Mouse (Mus musculus): ENCODE results near the gene Lgi2.

Lgi2 gene

DNA sequence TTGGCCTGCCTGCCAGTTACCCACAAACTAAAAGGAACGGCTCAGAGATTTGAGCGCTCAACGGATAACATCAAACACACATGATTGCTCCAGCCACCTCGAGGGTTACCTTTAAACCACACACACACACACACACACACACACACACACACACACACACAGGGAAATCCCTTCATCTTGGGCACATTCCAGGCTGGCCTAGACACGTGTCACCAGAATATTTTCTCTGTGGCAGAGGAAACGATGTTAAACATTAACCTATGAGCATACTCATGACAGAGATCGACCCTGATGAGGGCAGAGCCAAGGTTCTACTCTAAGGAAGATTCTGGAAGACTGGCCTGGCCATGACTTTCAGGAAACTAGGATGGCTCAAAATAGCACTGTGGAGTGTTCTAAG is 29.2 kb downstream of the Lgi2 start:
- DNase-seq (ENCODE audit: low read depth): no peak

GRCm38 (mm10) chr5:52534798-52535590 is 31.3 kb downstream of the Lgi2 start:
- no peak for DNase-seq (ENCODE audit: low read depth)

DNA sequence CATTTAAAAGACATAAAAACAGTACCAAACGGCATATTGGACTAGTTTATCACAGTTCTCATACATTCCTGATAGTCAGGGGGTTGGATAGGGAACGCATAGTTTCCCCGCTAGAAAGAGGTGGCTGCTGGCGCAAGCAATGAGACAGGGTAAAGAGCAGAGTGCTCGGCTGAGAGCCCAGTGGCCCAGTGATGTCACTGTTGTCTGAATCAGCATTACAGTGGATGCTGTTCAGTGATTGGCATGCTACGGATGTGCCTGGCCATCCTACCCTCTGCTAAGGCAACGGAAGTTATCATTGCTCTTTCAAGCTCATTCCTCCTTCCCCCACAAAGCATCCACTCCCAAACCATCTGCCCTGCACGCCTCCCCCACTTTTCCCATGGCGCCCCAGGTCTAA is 32.6 kb downstream of the Lgi2 start:
- DNase-seq (ENCODE audit: low read depth): peak; percentile 11

GRCm38 (mm10) chr5:52528545-52528944 is 37.7 kb downstream of the Lgi2 start:
- DNase-seq (ENCODE audit: low read depth): no peak

GRCm38 (mm10) chr5:52526324-52526986 is 39.8 kb downstream of the Lgi2 start:
- DNase-seq (ENCODE audit: low read depth): no peak

DNA sequence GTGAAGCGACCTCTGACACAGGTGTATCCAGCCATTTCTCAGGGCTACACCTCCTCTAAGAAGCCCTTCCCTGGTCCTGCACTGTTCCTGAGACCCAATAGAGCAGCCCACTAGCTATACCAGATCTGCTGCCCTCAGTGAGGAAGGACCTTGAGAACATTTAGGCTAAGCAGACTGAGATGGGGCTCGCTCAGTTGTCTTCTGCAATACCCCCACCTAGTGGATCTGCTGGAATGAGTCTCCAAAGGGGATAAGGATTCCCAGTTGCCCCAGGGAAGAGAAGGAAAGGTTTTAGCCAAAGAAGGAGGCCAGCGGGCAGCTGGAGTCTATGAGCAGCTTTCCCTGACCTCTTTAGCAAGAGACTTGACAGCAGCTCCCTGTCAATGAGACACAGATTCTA is 42.1 kb downstream of the Lgi2 start:
- DNase-seq (ENCODE audit: low read depth): peak; percentile 14

DNA sequence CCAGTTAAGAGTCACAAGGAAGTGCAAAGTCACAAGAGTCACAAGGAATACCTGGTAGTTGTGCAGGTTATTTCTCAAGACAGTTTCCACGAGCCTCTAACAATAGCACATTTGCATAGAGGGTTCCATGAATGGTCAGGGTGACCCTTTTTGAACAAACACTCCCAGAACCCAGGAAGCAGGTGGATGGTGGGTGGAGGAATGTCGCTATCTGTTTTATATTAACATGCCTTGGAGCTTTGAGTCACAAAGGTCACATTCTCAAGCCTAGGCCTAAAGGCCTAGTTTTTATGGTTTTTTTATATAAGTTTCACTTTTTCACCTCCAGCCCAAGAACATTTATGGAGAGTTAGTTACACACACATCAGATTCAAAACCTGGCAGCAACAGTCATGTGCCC is 46.3 kb downstream of the Lgi2 start:
- no peak for DNase-seq (ENCODE audit: low read depth)

- DNase-seq (ENCODE audit: low read depth): no peak
Observed at GRCm38 (mm10) chr5:52516072-52516476, 50.2 kb downstream of the Lgi2 start.

- DNase-seq (ENCODE audit: low read depth): peak; percentile 75
Observed at GRCm38 (mm10) chr5:52515246-52516021, 50.8 kb downstream of the Lgi2 start.

GRCm38 (mm10) chr5:52511089-52511488 is 55.2 kb downstream of the Lgi2 start:
- no peak for DNase-seq (ENCODE audit: low read depth)

DNA sequence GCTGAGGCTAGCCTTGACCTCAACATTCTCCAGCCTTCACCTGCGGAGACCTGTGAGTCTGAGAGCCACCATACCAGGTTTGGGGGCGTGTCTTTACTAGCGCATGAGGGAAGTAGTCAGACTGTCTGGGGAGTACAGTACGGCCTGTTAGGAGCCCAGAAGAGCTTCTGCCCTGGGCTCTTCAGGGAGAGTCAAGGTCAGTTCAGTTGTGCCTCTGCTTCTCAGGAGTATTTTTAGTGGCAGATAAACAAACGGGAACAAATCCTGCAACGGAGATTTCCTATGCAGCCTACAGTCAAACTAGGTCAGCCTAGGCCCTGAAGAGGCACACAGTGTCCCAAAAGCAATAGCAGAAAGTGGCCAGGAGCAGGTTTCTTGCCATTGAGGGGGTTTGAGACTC is 56.8 kb downstream of the Lgi2 start:
- DNase-seq (ENCODE audit: low read depth): no peak

GRCm38 (mm10) chr5:52504666-52505065 is 61.6 kb downstream of the Lgi2 start:
- no peak for DNase-seq (ENCODE audit: low read depth)

GRCm38 (mm10) chr5:52504148-52504547 is 62.1 kb downstream of the Lgi2 start:
- DNase-seq (ENCODE audit: low read depth): no peak

DNA sequence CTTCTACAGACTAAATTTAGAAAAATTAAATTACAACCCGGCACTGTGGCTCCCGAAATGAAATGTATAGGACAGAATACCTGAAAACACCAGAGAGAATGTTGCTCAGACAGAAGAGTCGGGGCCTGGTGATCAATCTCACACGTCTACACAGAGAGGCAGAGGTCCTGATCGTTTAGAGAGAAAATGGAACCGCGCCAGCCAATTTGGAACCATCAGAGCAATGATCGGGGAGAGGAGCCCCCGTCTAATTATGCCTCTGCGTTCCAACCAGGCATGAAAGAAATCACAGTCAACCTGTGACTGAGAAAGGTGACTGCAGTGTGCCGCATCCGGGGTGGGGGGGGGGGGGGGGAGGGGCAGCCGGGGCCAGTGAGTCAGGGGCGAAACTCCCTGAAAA is 70.6 kb downstream of the Lgi2 start:
- no peak for DNase-seq (ENCODE audit: low read depth)

DNA sequence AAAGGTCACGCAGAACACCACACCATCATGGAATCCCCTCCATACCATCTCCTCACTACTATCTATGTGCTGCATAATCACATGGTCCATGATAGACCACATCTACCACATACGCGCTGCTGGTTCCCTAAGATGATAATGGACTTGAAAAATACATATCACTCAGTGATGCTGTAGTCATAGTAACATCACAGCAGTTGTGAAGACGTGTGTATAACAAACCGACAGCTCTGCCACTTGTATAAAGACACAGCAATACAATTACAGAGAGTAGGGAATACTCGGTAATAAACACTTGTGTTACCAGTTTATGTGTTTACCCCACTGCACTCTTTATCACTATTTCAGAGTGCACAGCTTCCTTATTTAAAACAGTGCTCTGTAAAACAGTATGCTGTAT is 74.8 kb downstream of the Lgi2 start:
- no peak for DNase-seq (ENCODE audit: low read depth)

GRCm38 (mm10) chr5:52487559-52488430 is 78.5 kb downstream of the Lgi2 start:
- DNase-seq (ENCODE audit: low read depth): no peak
